Mouse (Mus musculus) heart, postnatal 0 days (tissue): Measurements from ENCODE around the gene Klra3.

ENCODE experiments used
- CTCF ChIP-seq: IDR thresholded peaks from 2 replicates; pipeline ENCODE4 v1.5.1; 2016; ENCODE audit warnings: antibody characterized with exemption, control low read depth, low read depth
- EP300 ChIP-seq: IDR thresholded peaks from 2 replicates; pipeline ENCODE4 v1.6.1; 2016; ENCODE audit warnings: antibody characterized with exemption, low read depth

DNA sequence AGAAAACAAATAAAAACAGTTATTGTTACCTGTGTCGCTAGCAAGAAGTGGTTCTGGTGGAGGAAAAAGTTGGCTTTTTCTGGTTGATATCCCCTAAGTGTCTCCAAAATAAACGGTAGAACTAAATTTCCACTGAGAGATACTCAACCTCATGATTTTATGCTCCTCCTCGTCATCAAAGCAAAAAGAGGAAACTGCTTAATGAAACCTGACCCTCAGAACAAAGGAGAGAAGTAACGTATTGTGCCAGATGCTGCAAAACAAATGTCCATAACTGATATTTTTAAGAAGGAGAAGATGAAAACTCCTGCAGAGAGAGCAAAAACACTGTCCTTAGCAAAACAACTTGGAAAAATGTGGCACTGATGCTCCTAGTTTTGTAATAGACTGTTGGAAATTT is 45.0 kb upstream of the Klra3 start:
- TF ChIP-seq CTCF (no peak), EP300 (no peak)
